ENCODE assay signal across 28 mouse cellular contexts in the genomic region with DNA sequence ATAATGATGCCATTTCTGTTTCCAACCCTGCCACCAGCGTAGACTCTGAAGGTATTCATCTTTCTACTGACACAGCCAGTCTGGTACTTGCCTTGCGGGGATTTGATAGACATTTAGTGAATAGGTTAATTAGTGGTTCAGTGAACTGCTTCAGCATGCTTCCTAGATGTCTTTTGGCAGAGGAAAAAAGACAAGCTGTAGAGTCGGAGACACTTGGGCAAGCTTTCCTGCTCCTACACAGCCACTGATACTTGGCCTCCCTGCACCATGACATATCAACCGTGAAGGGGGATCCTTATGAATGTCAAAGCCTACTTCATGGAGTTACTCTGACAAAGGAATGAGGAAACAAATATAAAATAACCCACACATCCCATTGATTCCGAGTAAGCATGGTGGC.
DNase-seq lines count a peak whose midpoint lies in the region; ATAC-seq and TF ChIP-seq lines count a peak whose summit lies in the region.
"Had no signal": no experiment of that assay in that cellular context is flagged by ENCODE, and none has a peak within 500 bp of the region (broad histone marks: within the 10 kb centered on the region; RNA-seq: fewer than 3 reads in every experiment).

No protein-coding gene starts in this region.

- H3K27me3 ChIP-seq in forebrain, embryonic 13.5 days = peaks cover 2% of the 10 kb centered on the region; the same call in 1 of the 2 replicates
- H3K27me3 ChIP-seq in forebrain, embryonic 10.5 days (ENCODE audit: poor library complexity, severe bottlenecking) = no peaks in the 10 kb centered on the region
- no peaks in the 10 kb centered on the region for H3K27me3 ChIP-seq in hindbrain, postnatal 0 days (ENCODE audit: insufficient read depth, low read length)
- H3K27me3 ChIP-seq in hindbrain, embryonic 13.5 days = no peaks in the 10 kb centered on the region
- H3K27me3 ChIP-seq in forebrain, embryonic 16.5 days (replicated peaks; ENCODE audit: control insufficient read depth, insufficient read depth, low read length) = no peaks in the 10 kb centered on the region
- H3K27me3 ChIP-seq: heart, embryonic 12.5 days; liver, embryonic 12.5 days; megakaryocyte, embryonic 14.5 days; midbrain, embryonic 15.5 days had no signal

- ATAC-seq in forebrain, embryonic 13.5 days = peak; percentile 31; the same call in 1 of the 2 replicates
- ATAC-seq in hindbrain, postnatal 0 days = peak; percentile 70
- ATAC-seq in hindbrain, embryonic 13.5 days (ENCODE audit: low FRiP score) = no peak
- peak; percentile 73 for ATAC-seq in forebrain, embryonic 16.5 days
- ATAC-seq: intestine, postnatal 0 days; liver, embryonic 12.5 days; liver, postnatal 0 days; midbrain, embryonic 15.5 days had no signal

- no peaks in the 10 kb centered on the region for H3K9me3 ChIP-seq in forebrain, embryonic 13.5 days (replicated peaks)
- no peaks in the 10 kb centered on the region for H3K9me3 ChIP-seq in forebrain, embryonic 10.5 days
- no peaks in the 10 kb centered on the region for H3K9me3 ChIP-seq in hindbrain, postnatal 0 days (ENCODE audit: low read length)
- no peaks in the 10 kb centered on the region for H3K9me3 ChIP-seq in hindbrain, embryonic 13.5 days
- no peaks in the 10 kb centered on the region for H3K9me3 ChIP-seq in forebrain, embryonic 16.5 days (ENCODE audit: control insufficient read depth, low read length)
- H3K9me3 ChIP-seq: heart, embryonic 12.5 days; liver, embryonic 12.5 days; megakaryocyte, embryonic 14.5 days; midbrain, embryonic 15.5 days had no signal

- intact Hi-C loops in left cerebral cortex, postnatal 4 days (cut with DNase I) = no loop called here

- H3K27ac ChIP-seq in forebrain, embryonic 13.5 days = no peak overlapping the region
- H3K27ac ChIP-seq in forebrain, embryonic 10.5 days = no peak overlapping the region
- no peak overlapping the region for H3K27ac ChIP-seq in hindbrain, postnatal 0 days
- no peak overlapping the region for H3K27ac ChIP-seq in hindbrain, embryonic 13.5 days
- no peak overlapping the region for H3K27ac ChIP-seq in forebrain, embryonic 16.5 days (ENCODE audit: low read length)
- H3K27ac ChIP-seq: gastrocnemius, adult 2 months; layer of hippocampus, adult 2 months; left cerebral cortex, adult 2 months; liver, embryonic 12.5 days; midbrain, embryonic 15.5 days had no signal

- DNase-seq in forebrain, embryonic 10.5 days (ENCODE audit: extremely low spot score, low spot score) = no peak
- peak; percentile 38 for DNase-seq in hindbrain, postnatal 0 days (ENCODE audit: low spot score)
- peak; percentile 2 for DNase-seq in left cerebral cortex, postnatal 4 days
- DNase-seq in left cerebral cortex, adult 8-10 months (ENCODE audit: low spot score in 2 of 2) = no peak
- DNase-seq in right cerebral cortex, postnatal 36 days (ENCODE audit: low spot score in 2 of 2) = no peak
- DNase-seq: adrenal gland, postnatal 14 days; cerebellum, adult 18-20 months; cerebellum, postnatal 14 days; gastrocnemius, adult 2 months; gastrocnemius, postnatal 36 days; heart, adult 18-20 months; heart, postnatal 4 days; kidney, postnatal 10 days; liver, postnatal 0 days; lung, postnatal 4 days; right cerebral cortex, postnatal 25 days; spleen, adult 18-20 months; thymus, postnatal 14 days had no signal

- no peak overlapping the region for H3K4me3 ChIP-seq in forebrain, embryonic 13.5 days
- H3K4me3 ChIP-seq in forebrain, embryonic 10.5 days = no peak overlapping the region
- H3K4me3 ChIP-seq in hindbrain, postnatal 0 days (ENCODE audit: low read length) = no peak overlapping the region
- H3K4me3 ChIP-seq in hindbrain, embryonic 13.5 days = no peak overlapping the region
- no peak overlapping the region for H3K4me3 ChIP-seq in forebrain, embryonic 16.5 days (replicated peaks; ENCODE audit: low read length)
- H3K4me3 ChIP-seq: gastrocnemius, adult 2 months; heart, embryonic 12.5 days; layer of hippocampus, adult 2 months; left cerebral cortex, adult 2 months; liver, embryonic 12.5 days; megakaryocyte, embryonic 14.5 days; midbrain, embryonic 15.5 days had no signal

- H3K9ac ChIP-seq in forebrain, embryonic 13.5 days = no peak overlapping the region
- no peak overlapping the region for H3K9ac ChIP-seq in hindbrain, postnatal 0 days (replicated peaks; ENCODE audit: low read length)
- no peak overlapping the region for H3K9ac ChIP-seq in hindbrain, embryonic 13.5 days
- H3K9ac ChIP-seq in forebrain, embryonic 16.5 days (replicated peaks; ENCODE audit: low read depth, low read length) = no peak overlapping the region
- H3K9ac ChIP-seq: heart, embryonic 12.5 days; liver, embryonic 12.5 days; liver, postnatal 0 days; midbrain, embryonic 15.5 days had no signal

- WGBS in forebrain, embryonic 13.5 days = 36% methylated on average over 5 of the region's 5 CpGs
- WGBS in forebrain, embryonic 10.5 days = 74% methylated on average over 5 of the region's 5 CpGs
- WGBS in hindbrain, postnatal 0 days = 30% methylated on average over 5 of the region's 5 CpGs
- WGBS in hindbrain, embryonic 13.5 days = 44% methylated on average over 5 of the region's 5 CpGs
- 25% methylated on average over 5 of the region's 5 CpGs for WGBS in forebrain, embryonic 16.5 days

- H3K36me3 ChIP-seq in forebrain, embryonic 13.5 days (ENCODE audit: poor library complexity, severe bottlenecking) = no peaks in the 10 kb centered on the region
- no peaks in the 10 kb centered on the region for H3K36me3 ChIP-seq in forebrain, embryonic 10.5 days (replicated peaks)
- no peaks in the 10 kb centered on the region for H3K36me3 ChIP-seq in hindbrain, postnatal 0 days (ENCODE audit: insufficient read depth, low read length)
- H3K36me3 ChIP-seq in hindbrain, embryonic 13.5 days = no peaks in the 10 kb centered on the region
- H3K36me3 ChIP-seq in forebrain, embryonic 16.5 days (ENCODE audit: control insufficient read depth, insufficient read depth) = no peaks in the 10 kb centered on the region
- H3K36me3 ChIP-seq: heart, embryonic 12.5 days; liver, embryonic 12.5 days; midbrain, embryonic 15.5 days had no signal

- no peak overlapping the region for H3K4me2 ChIP-seq in forebrain, embryonic 13.5 days
- H3K4me2 ChIP-seq in hindbrain, postnatal 0 days (ENCODE audit: low read depth, low read length) = no peak overlapping the region
- no peak overlapping the region for H3K4me2 ChIP-seq in hindbrain, embryonic 13.5 days
- no peak overlapping the region for H3K4me2 ChIP-seq in forebrain, embryonic 16.5 days (ENCODE audit: low read length)
- H3K4me2 ChIP-seq: heart, embryonic 12.5 days; liver, embryonic 12.5 days; midbrain, embryonic 15.5 days had no signal

- peaks cover 12% of the 10 kb centered on the region; the same call in 1 of the 2 replicates for H3K4me1 ChIP-seq in forebrain, embryonic 13.5 days
- peaks cover 18% of the 10 kb centered on the region for H3K4me1 ChIP-seq in forebrain, embryonic 10.5 days
- no peaks in the 10 kb centered on the region for H3K4me1 ChIP-seq in hindbrain, postnatal 0 days (ENCODE audit: insufficient read depth, low read length)
- H3K4me1 ChIP-seq in hindbrain, embryonic 13.5 days (replicated peaks) = 0 out of 2 replicates have a peak, but pooled peaks cover 2% of the 10 kb centered on the region
- H3K4me1 ChIP-seq in forebrain, embryonic 16.5 days (replicated peaks; ENCODE audit: control insufficient read depth, insufficient read depth, low read length) = peaks cover 3% of the 10 kb centered on the region; the same call in 1 of the 2 replicates
- H3K4me1 ChIP-seq: heart, embryonic 12.5 days; liver, embryonic 12.5 days; megakaryocyte, embryonic 14.5 days; midbrain, embryonic 15.5 days had no signal

- no peak for TF ChIP-seq CTCF in hindbrain, postnatal 0 days (IDR thresholded peaks at IDR 0.05; ENCODE audit: low read depth)

Comparison
In these comparisons a context has a peak if more than half of its experiments do, and no peak if none do; other contexts are left out.
1. DNase-seq: peak in hindbrain, postnatal 0 days (single experiment) and left cerebral cortex, postnatal 4 days (single experiment); none in forebrain, embryonic 10.5 days (single experiment), left cerebral cortex, adult 8-10 months (0 of 2) and right cerebral cortex, postnatal 36 days (0 of 2).